Mouse (Mus musculus): ENCODE results near the gene Fam107b. TPM values are rescaled to one million over a fixed set of nuclear protein-coding genes. Genes with fewer than 3 reads are reported as not detected.
A peak's percentile ranks its signal among the peaks of the same experiment; 100 is the strongest.

Gene Fam107b
- 10 to 100 TPM in 1 of 2 experiments, 1 to 10 TPM in 1; 6.4 to 11.9 TPM for total RNA-seq (2021)

DNA sequence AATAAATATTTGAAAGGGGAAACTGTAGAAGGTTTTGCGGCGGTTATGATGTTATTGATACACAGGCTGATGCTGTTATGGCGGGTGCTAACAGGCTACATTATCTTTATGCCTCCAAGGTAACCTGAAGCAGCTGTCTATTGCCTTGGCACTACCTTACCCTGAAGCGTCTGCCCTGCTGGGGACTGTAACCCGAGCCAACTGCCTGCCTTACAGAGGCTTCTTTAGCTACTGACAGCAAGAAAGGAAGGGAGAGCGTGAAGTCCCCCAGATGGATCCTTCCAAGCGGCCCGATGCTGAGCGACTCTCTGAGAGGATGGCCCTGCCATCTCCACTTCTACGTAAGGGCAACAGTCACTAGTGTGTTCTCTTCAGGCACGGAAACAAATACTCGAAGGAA, at the start of gene Fam107b:
Fam107b (plus strand) TSS at position 303 of the 400 bp plus-strand sequence.
- DNase-seq (ENCODE audit: low spot score in 2 of 2): no peak
- intact Hi-C loops (cut with DNase I): no loop called here

DNA sequence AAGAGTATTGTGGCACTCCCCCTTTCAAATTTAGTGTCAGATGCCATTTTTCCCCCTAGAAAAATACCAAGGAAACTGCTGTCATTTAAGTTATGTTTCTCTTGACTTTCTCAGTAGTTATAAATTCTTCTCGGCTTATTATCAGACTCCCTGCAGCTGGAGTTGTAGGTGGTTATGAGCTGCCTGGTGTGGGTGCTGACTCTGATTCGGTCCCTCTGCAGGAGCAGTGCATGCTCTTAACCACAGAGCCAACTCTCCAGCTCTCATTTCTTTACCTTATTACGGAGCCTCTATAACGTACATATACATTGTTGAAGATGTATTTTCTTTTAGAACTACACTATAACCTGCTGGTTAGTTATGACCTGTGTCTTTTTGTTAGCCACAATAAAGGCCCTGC, 47.7 kb upstream of the Fam107b start:
- DNase-seq (ENCODE audit: low spot score in 2 of 2): no peak
- intact Hi-C loops (cut with DNase I): no loop called here

DNA sequence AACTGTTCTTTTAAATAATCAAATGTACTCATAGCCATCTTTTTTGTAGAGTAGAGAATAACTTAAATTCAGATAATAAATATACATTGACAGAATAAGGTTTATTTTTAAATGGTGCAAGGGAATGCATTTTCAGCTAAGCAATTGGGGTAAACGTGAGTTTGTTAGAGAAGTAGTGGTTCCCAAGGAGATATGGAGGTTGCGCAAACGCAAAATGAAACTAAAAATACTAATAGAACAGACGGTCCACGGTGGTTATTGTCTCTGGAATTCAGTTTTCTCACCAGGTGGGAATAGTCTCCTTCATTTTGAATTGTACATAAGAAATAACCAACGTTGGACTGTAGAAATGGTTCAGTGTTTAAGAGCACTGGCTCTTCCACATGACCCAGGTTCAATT, 44.0 kb upstream of the Fam107b start:
- intact Hi-C loops (cut with DNase I): no loop called here
- no peak for DNase-seq (ENCODE audit: low spot score in 2 of 2)

DNA sequence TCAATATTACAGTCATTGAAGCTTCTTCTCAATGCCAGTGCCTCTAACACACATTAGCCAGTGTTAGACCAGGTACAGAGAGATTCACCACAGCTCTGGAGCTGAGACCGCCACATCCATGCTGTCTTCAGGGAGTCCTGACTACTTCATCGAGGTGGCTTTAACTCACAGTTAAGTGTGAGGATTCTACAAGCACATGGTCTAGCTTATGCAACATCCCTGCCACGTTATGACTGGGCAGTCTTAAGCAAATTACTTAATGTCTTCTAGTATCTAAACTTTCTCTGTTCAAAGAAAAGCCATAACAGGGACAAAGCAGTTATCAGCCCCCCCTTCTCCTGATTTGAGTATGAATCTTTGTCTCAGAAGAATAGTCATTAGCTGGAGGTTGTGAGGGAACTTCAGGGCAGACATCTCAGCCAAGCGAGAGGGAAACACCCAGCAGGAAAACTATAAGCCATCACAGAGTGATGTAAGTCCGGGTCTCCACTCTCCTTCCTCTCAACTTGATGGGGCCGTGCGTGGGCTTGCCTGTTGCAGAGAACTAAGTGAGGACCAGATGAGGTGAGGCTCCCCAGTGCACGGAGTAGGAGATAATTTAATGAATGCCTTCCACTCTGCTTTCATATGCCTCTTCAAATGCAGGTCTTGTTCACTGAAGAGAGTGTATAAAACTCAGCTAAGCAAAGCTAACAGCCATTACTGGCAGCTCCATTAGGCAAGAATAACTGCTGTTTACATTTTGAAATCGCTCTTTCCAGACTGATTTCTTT, 28.8 kb upstream of the Fam107b start:
- intact Hi-C loops (cut with DNase I): no loop called here
- DNase-seq (ENCODE audit: low spot score in 2 of 2): no peak

DNA sequence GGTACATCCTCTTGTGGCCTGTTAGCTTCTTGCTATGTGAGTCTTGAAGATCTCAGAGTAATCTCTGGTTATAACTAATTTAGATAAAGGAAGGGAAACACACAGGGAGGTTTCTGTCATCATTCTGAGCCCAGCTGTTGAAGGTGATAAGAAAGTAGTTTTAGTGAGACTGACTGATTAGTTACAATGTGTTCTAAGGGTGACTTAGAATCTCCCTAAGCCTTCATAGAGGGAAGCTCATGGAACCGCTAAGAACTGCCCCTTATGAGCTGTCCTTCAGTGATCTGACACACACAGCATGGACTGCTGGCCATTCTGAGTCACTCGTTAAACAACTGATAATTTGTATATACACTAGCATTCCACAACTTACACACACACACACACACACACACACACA, 24.2 kb upstream of the Fam107b start:
- intact Hi-C loops (cut with DNase I): loop anchor here (1.0 kb wide), 1 partner anchor 254 kb away; no protein-coding TSS in a partner anchor
- no peak for DNase-seq (ENCODE audit: low spot score in 2 of 2)

DNA sequence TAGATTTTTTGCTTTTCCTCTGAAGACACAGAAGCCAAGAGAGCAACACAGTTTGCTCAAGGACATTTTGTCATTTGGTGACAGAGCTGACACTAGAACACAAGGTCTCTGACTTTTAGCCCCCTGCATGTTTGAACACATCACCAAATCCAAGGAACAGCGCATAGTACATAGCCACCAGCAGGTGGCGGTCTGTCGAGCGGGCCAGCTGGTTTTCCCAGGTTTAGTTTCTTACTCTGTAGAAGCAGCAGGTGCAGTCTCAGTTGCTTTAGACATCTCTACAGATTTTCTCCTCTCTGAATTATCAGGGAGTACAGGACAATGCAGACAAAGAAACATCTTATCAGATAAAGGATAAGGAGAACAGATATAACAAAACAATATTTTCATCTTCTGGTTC, 23.7 kb upstream of the Fam107b start:
- intact Hi-C loops (cut with DNase I): loop anchor here (1.0 kb wide), 1 partner anchor 254 kb away; no protein-coding TSS in a partner anchor
- peak; percentile 39 to 45 for DNase-seq (ENCODE audit: low spot score in 2 of 2)

DNA sequence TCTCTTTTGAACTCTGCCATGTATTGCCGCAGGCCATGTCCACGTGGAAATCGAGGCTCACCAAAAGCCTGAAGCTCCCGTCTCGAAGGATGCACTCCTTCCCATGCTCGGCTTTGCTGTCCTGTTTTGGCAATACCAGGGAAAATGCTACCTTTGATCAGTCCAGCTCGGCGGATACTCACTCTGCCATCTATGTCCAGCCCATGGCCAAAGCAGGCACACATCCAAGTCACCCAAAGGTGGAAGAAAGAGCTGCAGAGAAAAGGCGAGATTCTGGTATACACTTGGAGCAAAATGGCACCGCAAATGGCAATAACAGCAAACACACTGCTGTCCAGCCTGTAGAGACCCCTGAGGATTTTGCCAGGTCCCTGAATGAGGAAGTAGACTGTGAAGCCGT, 318 bp downstream of the Fam107b start:
- intact Hi-C loops (cut with DNase I): no loop called here
- DNase-seq (ENCODE audit: low spot score in 2 of 2): no peak

DNA sequence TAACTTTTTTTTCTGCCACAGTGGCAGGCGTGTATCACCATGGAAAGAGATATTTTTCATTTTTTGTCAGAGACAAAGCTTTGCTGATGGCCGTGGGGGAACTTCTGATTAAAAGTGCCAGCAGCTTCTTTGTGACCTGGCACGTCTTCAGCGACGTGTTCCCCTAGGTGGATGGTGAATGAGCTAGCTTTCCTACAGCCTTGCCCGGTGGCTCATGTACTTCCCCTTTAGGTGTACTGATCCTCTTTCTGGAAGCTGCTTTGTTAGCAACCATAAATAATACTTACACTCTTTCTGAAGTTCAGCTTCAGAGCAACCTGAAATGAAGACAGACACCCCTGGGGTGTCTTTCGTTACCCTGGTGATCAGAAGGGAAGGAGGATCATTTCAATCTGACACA, 3.6 kb downstream of the Fam107b start:
- DNase-seq (ENCODE audit: low spot score in 2 of 2): no peak
- intact Hi-C loops (cut with DNase I): no loop called here

DNA sequence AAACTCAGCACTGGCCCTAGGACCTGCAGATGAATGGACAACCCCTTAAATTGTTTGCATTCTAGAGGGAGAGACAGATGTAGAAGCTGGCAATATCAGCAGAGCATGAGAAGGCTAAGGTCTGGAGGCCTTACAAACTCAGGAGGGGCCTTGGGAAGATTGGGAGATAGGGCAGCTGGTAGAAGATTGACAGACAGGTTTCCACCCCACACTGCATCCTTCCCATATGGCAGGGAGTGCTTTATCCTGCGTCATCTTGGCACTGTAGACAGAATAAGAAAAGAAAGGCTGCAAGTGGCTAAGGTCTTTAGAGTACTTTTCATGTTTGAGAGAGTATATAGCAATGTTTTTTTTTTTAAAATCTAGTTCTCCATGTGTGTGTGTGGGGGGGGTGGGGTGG, 4.9 kb downstream of the Fam107b start:
- intact Hi-C loops (cut with DNase I): no loop called here
- DNase-seq (ENCODE audit: low spot score in 2 of 2): no peak

DNA sequence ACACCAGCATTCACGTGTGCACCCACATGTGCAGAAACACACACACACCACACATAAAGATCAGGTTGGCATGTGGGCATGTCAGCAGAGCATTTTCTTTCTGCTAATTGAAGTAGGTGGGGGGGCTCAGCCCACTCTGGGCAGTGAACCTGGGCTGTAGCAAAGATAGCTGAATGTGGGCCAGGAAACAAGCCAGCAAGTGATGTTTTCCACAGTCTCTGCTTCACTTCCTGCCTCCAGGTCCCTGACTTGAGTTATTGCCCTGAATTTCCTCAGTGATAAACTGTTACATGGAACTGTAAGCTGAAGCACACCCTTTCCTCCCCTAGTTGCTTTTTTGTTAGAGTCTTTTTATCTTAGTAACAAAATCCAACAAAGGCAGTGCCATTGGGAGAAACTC, 6.1 kb downstream of the Fam107b start:
- no peak for DNase-seq (ENCODE audit: low spot score in 2 of 2)
- intact Hi-C loops (cut with DNase I): no loop called here

DNA sequence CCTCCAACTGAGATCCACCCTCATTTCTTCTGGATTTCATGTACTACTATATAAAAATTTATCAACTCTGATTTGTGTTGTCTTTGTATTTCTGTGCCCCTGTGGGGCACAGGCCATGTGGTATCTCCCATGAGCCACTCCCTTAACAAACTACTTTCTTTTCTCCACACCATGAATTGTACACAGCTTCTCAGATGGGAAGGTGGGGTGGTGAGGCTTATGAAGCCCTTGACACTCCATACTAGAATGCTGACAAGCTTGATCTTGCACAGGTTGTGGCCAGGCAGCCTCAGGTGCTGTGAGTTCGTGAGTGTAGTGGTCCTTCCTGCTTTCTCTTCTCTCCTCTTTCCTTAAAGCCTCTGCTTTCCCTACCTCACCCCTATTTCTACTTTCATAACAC, 6.9 kb downstream of the Fam107b start:
- intact Hi-C loops (cut with DNase I): no loop called here
- no peak for DNase-seq (ENCODE audit: low spot score in 2 of 2)

DNA sequence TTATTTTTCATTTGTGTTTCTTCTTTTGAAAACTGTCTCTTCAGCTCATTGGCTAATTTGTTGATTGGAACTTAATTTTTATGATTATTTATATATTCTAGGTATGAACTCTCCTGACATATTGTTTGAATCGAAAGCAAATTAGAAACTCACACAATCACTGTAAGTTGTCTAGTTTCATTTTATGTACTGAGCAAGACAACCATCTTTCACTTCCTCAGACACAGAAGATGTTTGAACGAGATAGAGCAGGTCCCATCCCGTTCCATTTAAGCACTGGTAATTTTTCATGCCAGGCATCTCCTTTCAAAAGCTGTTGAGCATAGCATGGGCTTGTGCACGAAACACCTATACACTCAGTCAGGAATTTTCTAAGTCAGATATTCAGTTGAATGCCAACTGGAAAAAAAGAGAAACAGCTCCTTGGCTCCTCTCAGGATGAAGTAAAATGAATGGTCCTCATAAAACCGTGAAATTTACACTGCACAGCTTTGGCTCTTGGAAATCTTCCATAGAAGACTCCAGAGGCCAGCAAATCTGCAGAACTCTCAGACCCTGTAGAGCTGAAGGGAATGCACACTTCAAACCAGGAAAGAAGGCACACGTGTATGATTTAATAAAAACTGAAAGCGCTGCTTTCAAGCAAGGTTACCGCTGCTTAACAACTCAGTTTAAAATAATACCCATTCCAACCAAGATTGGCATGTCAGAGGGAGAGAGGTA, 8.1 kb downstream of the Fam107b start:
- no peak for DNase-seq (ENCODE audit: low spot score in 2 of 2)
- intact Hi-C loops (cut with DNase I): no loop called here

DNA sequence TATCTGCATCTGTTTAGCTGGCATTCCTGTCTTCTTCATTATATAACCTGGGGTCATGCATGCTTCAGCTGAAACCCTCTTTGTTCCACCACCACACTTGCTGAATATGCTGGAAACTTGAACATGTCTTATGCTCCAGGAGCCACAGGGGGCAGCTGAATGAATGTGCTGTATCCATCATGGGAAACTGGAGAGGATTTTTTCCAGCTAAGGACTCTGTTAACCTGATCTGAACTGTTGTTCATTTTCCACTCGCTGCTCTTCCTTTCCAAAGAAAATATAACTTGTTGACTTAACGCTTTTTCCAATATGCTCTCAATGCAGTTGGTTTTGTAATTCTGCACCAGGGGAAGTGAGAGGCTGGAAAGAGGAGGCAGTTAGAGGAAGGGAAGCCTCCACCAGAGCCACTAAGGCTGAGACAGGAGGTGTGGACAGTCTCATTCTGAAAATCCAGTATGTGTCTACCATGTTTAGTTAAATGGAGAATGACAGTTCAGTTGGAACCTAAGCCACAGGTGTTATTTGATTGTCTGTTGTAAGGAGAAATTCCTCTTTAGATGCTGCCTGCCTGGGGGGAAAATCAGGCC, 9.1 kb downstream of the Fam107b start:
- no peak for DNase-seq (ENCODE audit: low spot score in 2 of 2)
- intact Hi-C loops (cut with DNase I): no loop called here

DNA sequence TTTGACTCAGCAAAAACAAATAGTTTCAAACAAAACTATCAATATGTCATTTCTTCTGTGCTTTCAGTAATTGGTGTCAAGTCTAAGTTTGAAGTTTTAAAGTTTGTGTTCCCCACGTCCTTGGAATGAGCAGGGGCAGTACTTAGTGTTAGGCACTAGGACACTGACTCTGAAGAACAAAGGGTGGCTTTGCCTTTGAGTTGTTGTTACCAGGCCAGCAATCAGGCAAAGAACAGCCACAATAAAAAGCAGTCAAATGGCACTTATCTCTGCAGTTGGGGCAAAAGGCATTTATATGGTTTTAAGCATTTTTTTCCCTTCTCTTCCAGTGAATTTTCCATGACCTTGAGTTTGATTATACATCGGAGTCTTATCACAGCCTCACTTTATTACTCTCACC, 12.5 kb downstream of the Fam107b start:
- no peak for DNase-seq (ENCODE audit: low spot score in 2 of 2)

DNA sequence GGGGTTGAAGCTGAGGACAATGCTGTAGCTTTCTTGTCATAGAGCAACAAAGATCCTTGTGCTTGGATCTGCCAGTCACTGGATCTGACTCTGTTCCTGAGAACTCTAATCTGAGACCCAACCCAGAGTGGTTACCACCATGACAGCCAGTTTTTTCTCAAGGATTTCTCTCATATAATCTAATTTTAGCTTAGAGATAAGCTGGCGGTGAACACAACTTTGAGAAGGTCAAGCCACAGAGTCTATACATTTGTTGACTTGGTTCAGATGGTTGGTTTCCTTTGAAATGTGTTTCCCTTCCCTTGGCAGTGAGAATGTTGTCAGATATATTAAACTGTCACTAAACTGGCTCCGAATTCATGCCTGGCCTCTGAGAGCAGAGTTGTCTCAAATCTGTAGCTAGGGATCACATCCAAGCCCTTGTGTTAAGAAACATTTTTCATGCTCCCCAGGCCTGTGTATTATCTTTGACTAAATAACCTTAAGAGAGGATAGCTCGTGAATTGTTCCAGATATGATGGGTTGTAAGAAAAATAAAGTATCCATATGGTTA, 15.0 kb downstream of the Fam107b start:
- intact Hi-C loops (cut with DNase I): no loop called here
- DNase-seq (ENCODE audit: low spot score in 2 of 2): no peak

More for the DNA sequence above, 12.5 kb downstream of the Fam107b start:
- intact Hi-C loops (cut with DNase I): no loop called here

DNA sequence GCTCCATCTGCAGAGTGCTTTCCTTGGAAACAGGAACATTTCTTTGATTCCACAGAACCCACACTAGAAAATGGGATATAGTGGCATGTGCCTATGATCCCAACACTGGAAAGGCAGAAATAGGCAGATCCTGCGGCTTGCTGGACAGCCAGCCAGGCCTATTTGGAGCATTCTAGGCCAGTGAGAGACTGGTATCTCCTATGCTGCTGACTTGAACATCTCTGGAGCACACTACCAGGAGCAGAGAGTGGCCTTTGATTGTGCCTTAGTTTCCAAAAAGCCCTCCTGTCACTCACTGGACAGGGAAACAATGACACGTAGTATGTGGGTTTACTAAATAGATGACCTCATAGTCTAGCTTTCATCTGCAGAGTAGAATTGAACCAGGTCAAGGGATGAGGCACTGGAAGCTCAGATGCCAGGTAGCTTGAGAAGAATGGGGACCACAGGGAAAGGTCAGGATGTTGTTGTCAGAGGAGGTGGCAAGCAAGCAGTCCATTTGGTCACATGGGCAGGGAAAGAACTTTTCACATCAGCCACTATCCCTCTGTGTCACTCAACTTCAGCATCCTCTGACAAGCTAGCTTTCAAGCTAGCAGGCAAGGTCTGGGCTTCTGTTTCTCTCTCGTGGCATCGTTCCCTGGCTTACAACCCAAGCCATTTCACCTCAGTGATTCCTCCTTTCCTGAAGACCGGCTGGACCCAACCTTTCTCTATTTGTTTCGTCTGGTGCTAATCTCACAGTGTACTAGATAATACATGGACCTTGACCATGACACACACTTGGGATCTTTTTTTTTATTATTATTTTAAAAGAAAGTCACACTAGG, 20.0 kb downstream of the Fam107b start:
- intact Hi-C loops (cut with DNase I): no loop called here
- no peak for DNase-seq (ENCODE audit: low spot score in 2 of 2)

DNA sequence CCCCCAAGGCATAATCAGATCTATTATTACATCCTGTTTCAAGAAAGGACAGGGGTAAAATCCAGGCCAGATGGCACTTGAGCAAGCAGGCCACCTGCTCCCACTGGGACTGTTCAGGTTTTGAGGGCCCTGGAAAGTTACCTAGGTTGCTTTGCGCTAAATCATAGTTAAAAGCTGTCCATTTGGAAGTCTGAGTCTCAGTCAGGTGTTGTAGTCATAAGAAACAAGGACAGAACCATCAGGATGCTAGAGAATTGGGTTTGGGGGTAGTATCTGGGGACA, 20.6 kb downstream of the Fam107b start:
- intact Hi-C loops (cut with DNase I): no loop called here

DNA sequence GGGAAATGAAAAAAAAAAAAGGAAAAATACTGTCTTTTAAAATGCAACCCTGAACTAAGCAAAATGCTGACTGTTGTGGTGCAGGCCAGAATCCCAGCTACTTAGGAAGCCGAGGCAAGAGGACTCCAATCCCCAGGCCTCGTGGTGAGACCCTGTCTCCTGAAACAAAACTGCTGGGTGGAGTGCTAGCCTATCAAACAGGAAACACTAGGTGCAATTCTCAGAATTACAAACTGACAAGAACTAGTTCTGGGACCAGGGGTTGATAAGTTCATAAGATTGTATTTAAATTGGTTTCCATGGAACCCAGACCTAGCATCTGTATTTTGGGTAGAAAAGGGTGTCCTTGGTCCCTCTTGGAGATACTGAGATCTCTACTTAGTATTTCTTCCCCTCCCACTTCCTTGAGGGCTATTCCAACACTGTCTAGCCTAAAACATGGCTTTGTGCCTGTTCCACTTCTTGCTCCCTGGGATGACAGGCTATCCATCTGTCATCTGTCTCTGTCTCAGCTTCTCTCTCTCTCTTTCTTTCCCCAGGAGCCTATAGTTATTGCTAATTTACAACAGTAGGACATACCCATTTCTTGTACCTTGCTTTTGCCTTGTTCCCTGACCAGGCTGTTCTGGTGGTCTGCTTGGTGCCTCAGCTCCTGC, 24.5 kb downstream of the Fam107b start:
- no peak for DNase-seq (ENCODE audit: low spot score in 2 of 2)
- intact Hi-C loops (cut with DNase I): no loop called here

More for the DNA sequence above, 20.6 kb downstream of the Fam107b start:
- no peak for DNase-seq (ENCODE audit: low spot score in 2 of 2)

DNA sequence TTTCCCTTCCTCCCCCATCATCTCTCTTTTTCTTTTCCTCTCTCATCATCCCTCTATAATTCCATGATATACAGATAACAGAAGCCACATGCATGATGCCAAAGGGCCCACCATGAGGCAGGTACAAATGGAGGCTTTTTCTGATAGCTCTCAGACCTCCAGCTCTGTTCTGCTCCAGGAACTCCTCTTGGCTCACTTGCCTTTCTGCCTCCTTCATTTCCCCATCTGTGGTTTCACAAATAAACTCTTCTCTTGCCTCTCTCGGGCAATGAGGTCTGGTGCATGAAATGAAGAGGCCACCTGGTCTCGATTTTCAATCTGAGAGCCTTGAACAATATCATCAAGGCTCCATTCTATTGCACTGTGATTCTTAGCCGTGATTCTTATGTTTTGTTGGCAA, 30.1 kb downstream of the Fam107b start:
- intact Hi-C loops (cut with DNase I): no loop called here
- DNase-seq (ENCODE audit: low spot score in 2 of 2): no peak

Data from left cerebral cortex, postnatal 36 days (tissue).